Mouse (Mus musculus): ENCODE data around the gene Derl3. TPM values are rescaled to one million over a fixed set of nuclear protein-coding genes. Genes with fewer than 3 reads are reported as not detected.
"Not testable (repeated sequence)": the region's sequence is repeated elsewhere in the genome, so short reads cannot be mapped to it uniquely, and the experiment has no call there.

The Derl3 gene
- polyA plus RNA-seq (2015; fragmentation: Nextera tagmentation; extraction: Ambion mirVana), result 0.64 and 1.9 TPM in 2 replicates

DNA sequence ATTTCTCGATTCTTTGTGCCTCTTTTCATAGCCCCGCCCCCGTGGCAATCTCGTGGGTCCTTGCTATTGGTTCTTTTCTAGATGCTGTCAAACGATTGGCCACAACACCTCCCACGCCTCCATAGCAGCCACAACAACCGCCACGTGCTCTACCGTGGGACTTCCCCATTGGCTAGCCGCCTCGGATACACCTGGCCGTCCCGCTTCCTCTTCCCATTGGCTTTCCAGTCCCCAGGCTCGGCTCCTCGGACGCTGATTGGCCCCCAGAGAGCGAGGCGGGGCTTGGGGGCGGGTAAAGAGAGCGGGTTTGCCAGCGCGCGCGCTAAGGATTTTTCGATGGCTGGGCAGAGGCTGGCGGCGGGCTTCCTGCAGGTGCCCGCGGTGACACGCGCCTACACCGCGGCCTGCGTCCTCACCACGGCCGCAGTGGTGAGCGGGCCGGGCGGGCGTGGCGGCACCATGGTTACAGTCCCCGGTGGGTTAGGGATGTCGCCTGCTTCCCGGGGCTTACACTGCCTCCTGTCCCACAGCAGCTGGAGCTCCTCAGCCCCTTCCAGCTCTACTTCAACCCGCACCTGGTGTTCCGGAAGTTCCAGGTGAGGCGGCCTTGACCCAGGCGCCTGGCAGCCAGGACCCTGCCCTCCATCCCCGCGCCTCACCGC, at the start of gene Derl3:
Gene Derl3 (plus strand): TSS at position 325 of the 662 bp plus-strand sequence.
- no peaks in the 10 kb centered on the region for H3K9me3 ChIP-seq (ENCODE audit: control insufficient read depth, low read length)
- H3K36me3 ChIP-seq (ENCODE audit: control insufficient read depth, insufficient read depth, low read length), result peaks cover 22% of the 10 kb centered on the region
- H3K4me3 ChIP-seq (ENCODE audit: low read length), result peak within 1 kb of the TSS; percentile 46
- 0 out of 2 replicates have a peak within 1 kb of the TSS, but pooled peaks have one; percentile 36 for H3K27ac ChIP-seq (ENCODE audit: low read depth, low read length)
- H3K4me1 ChIP-seq (ENCODE audit: control insufficient read depth, insufficient read depth, low read depth, low read length), result peaks cover 6% of the 10 kb centered on the region
- no peaks in the 10 kb centered on the region for H3K27me3 ChIP-seq (replicated peaks; ENCODE audit: control insufficient read depth, insufficient read depth, low read length)
- WGBS, result 2% methylated on average over 45 of the region's 51 CpGs
- ATAC-seq, result peak; percentile 99
- H3K9ac ChIP-seq (ENCODE audit: low read depth, low read length), result peak within 1 kb of the TSS; percentile 60
- H3K4me2 ChIP-seq (ENCODE audit: low read length), result peak within 1 kb of the TSS; percentile 92

DNA sequence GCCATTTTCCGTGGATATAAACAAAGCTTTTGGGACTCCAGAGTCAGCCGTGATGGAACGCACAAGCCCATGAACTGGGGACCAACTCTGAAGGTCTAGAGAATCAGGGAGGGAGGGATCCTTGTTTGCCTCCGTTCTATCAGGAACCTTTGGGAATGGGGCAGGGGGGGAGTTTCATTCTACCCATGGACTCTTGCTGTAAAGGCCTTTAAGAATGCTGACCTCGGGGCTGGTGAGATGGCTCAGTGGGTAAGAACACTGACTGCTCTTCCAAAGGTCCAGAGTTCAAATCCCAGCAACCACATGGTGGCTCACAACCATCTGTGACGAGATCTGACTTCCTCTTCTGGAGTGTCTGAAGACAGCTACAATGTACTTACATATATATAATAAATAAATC, 49.3 kb upstream of the Derl3 start:
- not testable (repeated sequence) for ATAC-seq; H3K9me3 ChIP-seq (ENCODE audit: control insufficient read depth, low read length)
- 83% methylated on average over 6 of the region's 6 CpGs for WGBS

GRCm38 (mm10) chr10:75844800-75845199, 48.4 kb upstream of the Derl3 start:
- Histone ChIP-seq H3K27me3 (replicated peaks; ENCODE audit: control insufficient read depth, insufficient read depth, low read length) (no peaks in the 10 kb centered on the region), H3K4me1 (ENCODE audit: control insufficient read depth, insufficient read depth, low read depth, low read length) (no peaks in the 10 kb centered on the region), H3K9ac (ENCODE audit: low read depth, low read length) (no peak overlapping the region), H3K36me3 (ENCODE audit: control insufficient read depth, insufficient read depth, low read length) (no peaks in the 10 kb centered on the region), H3K9me3 (ENCODE audit: control insufficient read depth, low read length) (no peaks in the 10 kb centered on the region), H3K4me3 (ENCODE audit: low read length) (no peak overlapping the region), H3K27ac (ENCODE audit: low read depth, low read length) (no peak overlapping the region), H3K4me2 (ENCODE audit: low read length) (no peak overlapping the region)
- WGBS, result 50% methylated on average over 1 of the region's 1 CpGs
- no peak for ATAC-seq

More for the DNA sequence above, 49.3 kb upstream of the Derl3 start:
- H3K27me3 ChIP-seq (replicated peaks; ENCODE audit: control insufficient read depth, insufficient read depth, low read length); H3K36me3 ChIP-seq (ENCODE audit: control insufficient read depth, insufficient read depth, low read length); H3K4me1 ChIP-seq (ENCODE audit: control insufficient read depth, insufficient read depth, low read depth, low read length); H3K9ac ChIP-seq (ENCODE audit: low read depth, low read length); H3K27ac ChIP-seq (ENCODE audit: low read depth, low read length); H3K4me2 ChIP-seq (ENCODE audit: low read length); H3K4me3 ChIP-seq (ENCODE audit: low read length): not testable (repeated sequence)

- no peak overlapping the region for H3K4me3 ChIP-seq (ENCODE audit: low read length)
- WGBS, result 79% methylated on average over 6 of the region's 6 CpGs
- no peak overlapping the region for H3K4me2 ChIP-seq (ENCODE audit: low read length)
- H3K27me3 ChIP-seq (replicated peaks; ENCODE audit: control insufficient read depth, insufficient read depth, low read length), result no peaks in the 10 kb centered on the region
- H3K36me3 ChIP-seq (ENCODE audit: control insufficient read depth, insufficient read depth, low read length), result no peaks in the 10 kb centered on the region
- no peak overlapping the region for H3K27ac ChIP-seq (ENCODE audit: low read depth, low read length)
- H3K4me1 ChIP-seq (ENCODE audit: control insufficient read depth, insufficient read depth, low read depth, low read length), result no peaks in the 10 kb centered on the region
- no peaks in the 10 kb centered on the region for H3K9me3 ChIP-seq (ENCODE audit: control insufficient read depth, low read length)
- H3K9ac ChIP-seq (ENCODE audit: low read depth, low read length), result no peak overlapping the region
- no peak for ATAC-seq
Observed at GRCm38 (mm10) chr10:75845306-75845930, 47.8 kb upstream of the Derl3 start.

DNA sequence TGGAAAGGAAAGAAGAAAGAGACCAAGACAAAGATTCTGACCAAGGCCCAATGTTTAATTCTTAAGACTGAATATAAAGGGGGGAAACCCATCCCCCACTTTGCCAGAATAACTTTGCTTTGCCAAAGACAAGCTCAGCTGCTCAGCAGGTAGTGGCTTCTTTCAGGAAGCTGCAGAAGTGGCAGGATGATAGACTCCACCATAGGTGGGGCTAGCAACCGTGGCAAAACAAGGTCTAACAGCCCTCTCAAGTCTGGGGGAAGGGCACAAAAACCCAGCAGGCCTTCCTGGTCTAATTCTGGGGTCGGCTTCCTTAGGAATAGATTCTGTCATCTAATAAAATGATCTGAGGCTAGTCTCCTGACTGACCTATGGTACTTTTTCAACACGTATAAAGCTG, 44.8 kb upstream of the Derl3 start:
- Histone ChIP-seq H3K27ac (ENCODE audit: low read depth, low read length) (no peak overlapping the region), H3K27me3 (replicated peaks; ENCODE audit: control insufficient read depth, insufficient read depth, low read length) (no peaks in the 10 kb centered on the region), H3K36me3 (ENCODE audit: control insufficient read depth, insufficient read depth, low read length) (no peaks in the 10 kb centered on the region), H3K9ac (ENCODE audit: low read depth, low read length) (no peak overlapping the region), H3K9me3 (ENCODE audit: control insufficient read depth, low read length) (no peaks in the 10 kb centered on the region), H3K4me3 (ENCODE audit: low read length) (no peak overlapping the region), H3K4me2 (ENCODE audit: low read length) (no peak overlapping the region), H3K4me1 (ENCODE audit: control insufficient read depth, insufficient read depth, low read depth, low read length) (peaks cover 4% of the 10 kb centered on the region)
- ATAC-seq, result no peak
- WGBS, result 29% methylated on average over 3 of the region's 3 CpGs

DNA sequence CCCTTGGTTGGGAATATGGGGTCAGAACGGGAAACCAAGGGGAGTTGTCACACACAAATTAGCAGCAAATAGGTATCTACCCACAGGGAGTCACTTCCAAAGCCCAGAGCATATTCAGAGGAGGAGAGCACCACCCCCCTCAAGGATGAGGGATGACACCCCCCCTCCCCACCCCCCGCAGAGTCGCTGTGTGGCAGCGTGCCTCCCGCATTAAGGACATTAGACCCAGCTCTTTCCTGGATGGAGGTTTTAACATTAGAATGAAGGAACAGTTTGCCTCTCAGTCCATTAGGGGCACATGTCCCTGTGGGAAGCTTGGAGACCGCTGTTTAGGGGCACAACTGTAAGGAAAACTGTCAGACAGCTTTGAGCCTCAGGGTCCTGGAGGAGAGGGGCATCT, 42.1 kb upstream of the Derl3 start:
- 4% methylated on average over 6 of the region's 6 CpGs for WGBS
- Histone ChIP-seq H3K4me1 (ENCODE audit: control insufficient read depth, insufficient read depth, low read depth, low read length) (peaks cover 4% of the 10 kb centered on the region), H3K27me3 (replicated peaks; ENCODE audit: control insufficient read depth, insufficient read depth, low read length) (no peaks in the 10 kb centered on the region), H3K27ac (ENCODE audit: low read depth, low read length) (no peak overlapping the region), H3K9me3 (ENCODE audit: control insufficient read depth, low read length) (no peaks in the 10 kb centered on the region), H3K4me3 (ENCODE audit: low read length) (no peak overlapping the region), H3K36me3 (ENCODE audit: control insufficient read depth, insufficient read depth, low read length) (no peaks in the 10 kb centered on the region), H3K9ac (ENCODE audit: low read depth, low read length) (no peak overlapping the region), H3K4me2 (ENCODE audit: low read length) (no peak overlapping the region)
- ATAC-seq, result no peak

- Histone ChIP-seq H3K9me3 (ENCODE audit: control insufficient read depth, low read length) (no peaks in the 10 kb centered on the region), H3K36me3 (ENCODE audit: control insufficient read depth, insufficient read depth, low read length) (no peaks in the 10 kb centered on the region), H3K27me3 (replicated peaks; ENCODE audit: control insufficient read depth, insufficient read depth, low read length) (no peaks in the 10 kb centered on the region), H3K9ac (ENCODE audit: low read depth, low read length) (no peak overlapping the region), H3K4me1 (ENCODE audit: control insufficient read depth, insufficient read depth, low read depth, low read length) (peaks cover 4% of the 10 kb centered on the region), H3K4me3 (ENCODE audit: low read length) (no peak overlapping the region), H3K27ac (ENCODE audit: low read depth, low read length) (no peak overlapping the region), H3K4me2 (ENCODE audit: low read length) (no peak overlapping the region)
- no peak for ATAC-seq
- 36% methylated on average over 3 of the region's 3 CpGs for WGBS
Observed at GRCm38 (mm10) chr10:75851681-75852080, 41.5 kb upstream of the Derl3 start.

- Histone ChIP-seq H3K36me3 (ENCODE audit: control insufficient read depth, insufficient read depth, low read length) (no peaks in the 10 kb centered on the region), H3K9ac (ENCODE audit: low read depth, low read length) (no peak overlapping the region), H3K4me2 (ENCODE audit: low read length) (no peak overlapping the region), H3K4me1 (ENCODE audit: control insufficient read depth, insufficient read depth, low read depth, low read length) (peaks cover 5% of the 10 kb centered on the region), H3K4me3 (ENCODE audit: low read length) (no peak overlapping the region), H3K27ac (ENCODE audit: low read depth, low read length) (no peak overlapping the region), H3K9me3 (ENCODE audit: control insufficient read depth, low read length) (no peaks in the 10 kb centered on the region), H3K27me3 (replicated peaks; ENCODE audit: control insufficient read depth, insufficient read depth, low read length) (no peaks in the 10 kb centered on the region)
- no peak for ATAC-seq
- 93% methylated on average over 12 of the region's 12 CpGs for WGBS
Observed at GRCm38 (mm10) chr10:75852539-75853125, 40.6 kb upstream of the Derl3 start.

DNA sequence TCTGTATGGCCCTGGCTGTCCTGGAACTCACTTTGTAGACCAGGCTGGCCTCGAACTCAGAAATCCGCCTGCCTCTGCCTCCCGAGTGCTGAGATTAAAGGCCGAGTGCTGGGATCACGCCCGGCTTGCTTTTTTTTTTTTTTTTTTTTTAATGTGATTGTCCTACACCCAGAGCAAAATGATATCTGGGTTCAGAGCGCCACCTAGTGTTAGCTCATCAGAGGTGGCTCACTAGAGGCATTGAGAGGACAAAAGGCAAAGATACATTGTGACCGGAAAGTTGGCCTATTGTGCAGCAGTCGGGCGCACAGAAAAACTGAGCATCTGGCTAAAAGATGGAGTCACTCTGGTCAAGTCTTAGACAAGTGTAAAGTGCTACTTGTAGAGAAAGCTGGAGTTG, 39.8 kb upstream of the Derl3 start:
- Histone ChIP-seq H3K4me3 (ENCODE audit: low read length) (no peak overlapping the region), H3K27me3 (replicated peaks; ENCODE audit: control insufficient read depth, insufficient read depth, low read length) (no peaks in the 10 kb centered on the region), H3K36me3 (ENCODE audit: control insufficient read depth, insufficient read depth, low read length) (no peaks in the 10 kb centered on the region), H3K27ac (ENCODE audit: low read depth, low read length) (no peak overlapping the region), H3K4me2 (ENCODE audit: low read length) (no peak overlapping the region), H3K4me1 (ENCODE audit: control insufficient read depth, insufficient read depth, low read depth, low read length) (peaks cover 9% of the 10 kb centered on the region), H3K9ac (ENCODE audit: low read depth, low read length) (no peak overlapping the region), H3K9me3 (ENCODE audit: control insufficient read depth, low read length) (no peaks in the 10 kb centered on the region)
- 17% methylated on average over 10 of the region's 10 CpGs for WGBS
- ATAC-seq, result peak; percentile 55; the same call in 1 of the 2 replicates

Measured in hindbrain, embryonic 16.5 days (tissue).